Mouse (Mus musculus): ENCODE results near the gene Dock8.

The Dock8 gene

DNA sequence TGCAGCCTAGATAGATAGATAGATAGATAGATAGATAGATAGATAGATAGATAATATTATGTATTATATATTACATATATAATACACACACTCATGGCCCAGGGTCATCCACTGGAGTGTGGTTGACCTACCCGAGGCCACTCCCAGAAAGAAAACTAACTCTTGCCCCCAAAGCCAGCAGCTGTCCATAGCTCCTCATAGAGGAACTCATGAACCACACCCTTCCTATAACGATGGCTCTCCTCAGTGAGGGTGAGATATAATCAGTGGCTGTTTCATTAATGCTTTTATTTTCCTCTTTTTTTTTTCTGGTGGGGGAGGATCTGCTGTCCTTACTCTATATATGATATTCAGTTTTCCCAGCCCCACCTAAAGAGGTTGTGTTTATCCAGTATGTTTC lies 134.6 kb downstream of the Dock8 start:
- DNase-seq = no peak

DNA sequence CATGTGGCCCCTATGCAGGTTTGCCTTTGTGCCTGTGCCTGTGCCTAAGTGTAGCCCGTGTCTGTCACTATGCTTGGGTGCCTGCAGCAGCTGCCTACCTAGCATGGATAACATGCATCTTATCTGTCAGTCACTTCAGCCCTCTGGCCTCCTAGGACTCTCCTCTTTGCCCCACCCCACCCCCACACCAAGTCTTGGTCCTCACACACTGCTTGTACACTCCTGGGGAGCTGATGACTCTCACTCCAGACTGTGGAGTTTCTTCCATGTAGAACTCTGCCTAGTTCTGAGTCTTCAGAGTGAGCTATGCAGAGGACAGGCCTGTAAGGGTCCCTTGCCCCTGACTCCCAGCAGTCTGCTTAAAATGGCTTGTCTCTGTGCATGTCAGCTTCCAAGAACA lies 136.8 kb downstream of the Dock8 start:
- DNase-seq = no peak

DNA sequence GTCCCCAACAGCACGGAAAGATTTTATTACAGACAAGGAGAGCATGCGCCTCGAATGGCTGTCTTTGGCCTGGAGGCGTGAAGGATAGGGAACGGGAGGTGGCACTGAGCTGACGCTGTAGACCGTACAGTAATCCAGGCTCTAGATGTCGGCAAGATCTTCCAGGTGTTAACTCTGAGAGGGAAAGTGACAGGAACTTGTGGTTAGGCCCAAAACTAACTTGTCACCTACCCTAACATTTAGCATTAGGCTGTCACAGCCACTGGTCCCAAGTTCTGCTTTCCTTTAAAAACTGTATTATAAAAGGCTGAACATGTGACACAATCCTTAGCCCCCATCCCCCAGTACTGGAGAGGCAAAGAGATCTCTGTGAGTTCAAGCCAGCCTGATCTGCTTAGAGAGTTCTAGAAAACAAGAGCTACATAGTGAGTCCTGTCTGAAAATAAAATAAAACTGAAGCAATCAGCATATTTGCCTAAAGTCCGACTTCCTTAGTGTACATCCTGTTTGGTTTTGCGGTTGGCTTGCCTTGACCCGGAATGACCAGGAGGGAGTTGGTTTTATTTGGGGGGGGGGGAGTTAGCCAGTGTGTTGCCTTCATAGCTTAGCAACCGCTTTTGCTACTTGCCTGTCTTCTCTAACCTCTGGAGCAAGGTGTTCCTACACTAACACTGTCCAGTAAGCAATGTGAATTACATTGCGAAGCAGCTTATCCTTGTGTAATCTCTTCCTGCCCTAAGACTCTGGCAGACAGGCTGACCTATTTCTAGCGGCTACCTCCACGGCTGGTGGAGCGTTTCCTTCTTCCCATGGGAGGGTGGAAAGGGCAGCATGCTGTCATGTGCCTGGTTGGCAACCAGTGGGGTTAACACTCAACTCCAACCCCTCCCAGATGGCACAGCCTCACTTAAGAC lies 138.8 kb downstream of the Dock8 start:
- peak in 1 of 2 experiments; percentile 8 for DNase-seq

DNA sequence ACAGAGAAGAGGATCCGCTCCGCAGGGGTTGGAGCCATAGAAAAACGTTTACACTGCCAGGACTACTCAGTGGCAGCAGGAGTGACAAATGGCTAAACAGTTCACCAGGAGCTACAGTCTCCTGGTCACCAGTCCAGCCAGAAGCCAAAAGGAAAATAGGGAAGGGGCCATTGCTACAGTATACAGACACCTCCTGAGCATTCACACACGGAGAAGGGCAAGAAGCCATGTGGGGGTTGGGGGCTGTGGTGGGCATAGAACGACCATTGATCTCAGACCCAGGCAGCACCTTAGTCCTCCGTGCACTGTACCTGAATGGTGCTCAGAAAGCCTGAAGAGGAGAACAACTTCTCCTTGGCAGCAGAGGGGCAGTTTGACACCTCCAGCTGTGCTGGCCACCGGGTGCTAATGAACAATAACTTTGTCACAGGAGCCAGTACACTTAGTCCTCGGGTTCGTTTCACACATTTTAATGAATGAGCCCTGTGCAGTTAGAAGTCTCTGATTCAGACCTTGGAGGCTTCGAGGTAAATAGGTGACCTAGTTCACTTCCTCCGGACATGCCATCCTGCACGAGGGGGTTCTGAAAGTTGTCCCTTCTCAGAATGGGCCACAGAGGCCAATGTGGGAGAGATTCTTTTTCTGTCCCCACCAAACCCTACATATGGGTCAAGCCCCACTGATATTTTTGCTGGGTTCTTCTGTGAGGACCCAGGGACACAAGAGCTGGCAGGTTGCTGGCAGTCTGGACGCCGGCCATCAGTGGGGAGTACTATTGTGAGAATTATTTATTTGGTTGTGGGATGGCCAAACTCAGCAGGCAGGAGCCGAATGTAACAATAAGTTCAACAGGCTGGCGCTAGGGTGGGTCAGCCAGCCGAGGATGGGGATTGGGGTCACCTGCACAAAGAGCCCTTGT lies 145.0 kb downstream of the Dock8 start:
- DNase-seq = no peak

DNA sequence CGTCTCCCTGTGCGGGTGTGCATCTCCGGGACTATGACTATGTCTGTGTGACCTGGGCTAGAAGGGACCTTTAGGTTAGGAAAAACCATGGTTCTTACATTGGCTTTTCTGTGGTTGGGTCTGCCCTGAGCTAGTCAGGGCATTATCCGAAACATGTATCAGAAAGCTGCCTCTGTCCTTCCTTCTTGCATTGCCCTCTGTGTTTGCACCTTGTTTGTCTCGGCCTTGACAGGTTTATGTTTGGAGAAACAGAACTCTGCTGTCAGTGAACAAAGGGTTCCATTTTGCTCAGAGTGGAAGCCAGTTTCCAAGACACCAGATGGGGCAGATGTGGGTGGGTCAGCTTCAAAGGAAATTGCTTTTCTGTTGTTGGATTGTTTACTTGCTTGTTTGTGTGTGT lies 145.8 kb downstream of the Dock8 start:
- no peak for DNase-seq

DNA sequence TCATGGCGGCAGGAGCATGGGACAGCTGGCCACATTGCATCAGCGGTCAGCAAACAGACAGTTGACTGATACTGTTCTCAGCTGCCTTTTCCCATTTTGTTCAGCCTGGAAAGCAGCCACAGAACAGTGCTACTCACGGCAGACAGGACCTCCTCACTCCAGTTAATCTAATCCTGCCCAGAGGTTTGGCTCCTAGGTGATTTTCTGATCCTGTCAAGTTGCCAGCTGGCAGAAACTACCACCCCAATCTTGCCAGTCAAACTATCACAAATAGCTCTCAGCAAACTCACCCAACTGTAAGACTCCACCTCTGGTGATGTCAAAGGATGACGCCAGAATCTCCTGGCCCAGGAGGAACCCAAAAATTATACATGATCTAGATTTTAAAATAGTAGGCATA lies 146.8 kb downstream of the Dock8 start:
- DNase-seq = no peak

DNA sequence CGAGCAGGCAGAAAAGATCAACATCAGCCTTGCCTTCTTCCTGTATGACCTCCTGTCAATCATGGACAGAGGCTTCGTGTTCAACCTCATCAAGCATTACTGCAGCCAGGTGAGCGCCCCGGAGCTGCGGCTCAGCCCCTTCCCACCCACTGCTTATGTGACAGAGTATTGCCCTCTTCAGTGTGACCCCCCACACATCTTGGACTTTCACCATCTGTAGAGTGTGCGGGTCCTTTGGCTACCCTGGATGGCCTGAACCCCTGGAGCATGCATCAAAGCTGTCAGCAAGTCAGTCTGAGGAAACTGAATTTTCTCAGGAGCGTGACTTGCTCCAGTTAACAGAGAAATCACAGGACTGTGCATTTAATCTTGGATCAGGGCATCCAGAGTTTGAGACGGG lies 150.5 kb downstream of the Dock8 start:
- DNase-seq = no peak

DNA sequence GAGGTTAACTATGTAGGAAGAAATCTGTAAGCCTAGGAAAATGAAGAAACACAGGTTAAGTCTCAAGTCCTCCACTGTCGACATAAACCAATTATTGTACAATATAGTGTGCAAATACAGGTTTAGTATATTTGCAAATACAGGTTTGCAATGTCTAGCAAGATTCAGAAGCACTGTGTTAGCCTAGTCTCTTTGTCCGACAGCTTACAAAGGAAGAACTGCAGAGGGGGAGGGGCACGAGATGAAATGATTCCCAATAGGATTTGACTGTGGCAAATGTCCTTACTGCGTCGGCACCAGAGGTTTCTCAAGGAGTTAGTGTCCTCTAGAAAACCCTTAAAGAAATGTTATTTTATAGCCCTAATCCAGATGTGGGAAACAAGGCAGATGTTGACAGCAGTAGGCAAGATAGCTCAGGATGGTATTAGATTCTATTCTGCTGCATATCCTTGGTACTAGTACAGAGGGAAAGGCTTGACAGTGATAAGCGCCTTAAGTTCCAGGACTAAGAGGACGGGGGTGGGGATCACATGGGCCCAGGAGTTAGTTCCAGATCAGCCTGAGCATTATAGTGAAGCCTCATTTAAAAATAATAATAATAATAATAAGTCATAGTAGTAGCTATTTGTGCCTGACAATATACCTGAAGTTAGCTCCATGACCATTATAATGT lies 155.3 kb downstream of the Dock8 start:
- no peak for DNase-seq

DNA sequence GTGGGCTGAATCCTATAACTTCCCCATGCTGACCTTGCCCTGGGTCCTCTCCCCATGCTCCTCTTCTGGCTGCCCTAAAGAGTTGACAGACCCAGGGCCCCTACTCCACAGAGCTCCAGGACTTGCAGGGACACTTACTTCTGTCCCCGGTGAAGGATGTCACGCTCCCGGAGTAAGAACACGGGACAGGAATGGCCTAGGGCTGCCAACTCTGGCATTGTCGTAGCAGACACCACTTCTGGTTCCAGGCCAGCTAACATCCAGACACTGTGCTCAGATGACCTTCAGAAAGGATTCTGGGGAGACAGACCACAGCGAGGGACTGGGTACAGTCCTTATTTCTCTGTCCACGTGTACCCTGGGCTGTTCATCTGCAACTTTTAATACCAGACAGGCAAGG lies 155.9 kb downstream of the Dock8 start:
- DNase-seq = no peak

DNA sequence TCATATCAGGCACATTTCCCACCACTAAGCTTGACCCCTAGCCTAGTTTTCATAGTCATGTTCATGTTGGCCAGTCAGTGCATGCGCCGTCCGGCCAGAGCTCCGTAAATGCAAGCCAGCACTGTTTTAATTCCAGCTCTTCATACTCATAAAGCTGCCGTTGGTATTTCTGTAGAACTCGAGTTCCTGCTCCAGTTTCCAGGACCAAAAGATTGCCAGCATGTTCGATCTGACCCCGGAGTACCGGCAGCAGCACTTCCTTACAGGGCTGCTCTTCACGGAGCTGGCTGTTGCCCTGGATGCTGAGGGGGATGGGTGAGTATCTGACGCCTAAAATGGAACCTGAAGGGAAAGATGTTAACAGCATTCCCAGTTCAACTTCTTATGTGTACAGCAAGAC lies 156.4 kb downstream of the Dock8 start:
- DNase-seq = no peak

DNA sequence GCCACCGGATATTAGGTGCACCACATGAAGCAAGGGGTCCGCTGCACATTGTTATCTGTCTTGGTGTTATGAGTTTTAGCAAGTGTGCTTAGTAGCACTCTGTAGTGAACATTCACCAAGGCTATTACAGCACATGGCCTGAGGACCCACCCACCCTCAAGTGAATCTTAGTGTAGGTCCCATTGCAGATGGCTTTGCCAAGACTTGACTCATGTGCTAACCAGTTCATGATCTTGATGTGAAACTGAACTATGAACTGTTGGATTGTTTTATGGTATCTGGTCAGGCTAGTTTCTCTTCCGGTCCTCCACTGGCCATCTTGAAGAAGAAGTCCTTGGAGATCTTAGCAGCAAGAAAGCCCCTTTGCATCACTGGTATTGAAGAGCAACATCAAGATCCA lies 162.9 kb downstream of the Dock8 start:
- no peak for DNase-seq

DNA sequence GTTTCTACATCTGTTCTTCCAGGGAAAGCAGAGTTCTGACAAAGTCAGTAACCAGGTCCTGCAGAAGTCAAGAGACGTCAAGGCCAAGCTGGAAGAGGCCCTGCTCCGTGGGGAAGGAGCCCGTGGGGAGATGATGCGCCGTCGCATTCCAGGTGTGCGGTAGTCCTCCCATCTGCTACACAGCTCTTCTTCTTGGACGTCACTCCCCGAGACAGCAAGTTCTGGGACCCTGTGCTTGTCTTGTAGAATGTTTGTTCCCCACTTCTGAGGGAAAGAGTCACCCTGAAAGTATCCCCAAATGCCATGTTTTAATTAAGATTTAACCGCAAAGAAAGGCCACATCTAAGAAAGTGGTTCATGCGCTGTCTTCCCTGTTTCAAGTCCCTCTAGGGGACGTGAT lies 164.1 kb downstream of the Dock8 start:
- no peak for DNase-seq

DNA sequence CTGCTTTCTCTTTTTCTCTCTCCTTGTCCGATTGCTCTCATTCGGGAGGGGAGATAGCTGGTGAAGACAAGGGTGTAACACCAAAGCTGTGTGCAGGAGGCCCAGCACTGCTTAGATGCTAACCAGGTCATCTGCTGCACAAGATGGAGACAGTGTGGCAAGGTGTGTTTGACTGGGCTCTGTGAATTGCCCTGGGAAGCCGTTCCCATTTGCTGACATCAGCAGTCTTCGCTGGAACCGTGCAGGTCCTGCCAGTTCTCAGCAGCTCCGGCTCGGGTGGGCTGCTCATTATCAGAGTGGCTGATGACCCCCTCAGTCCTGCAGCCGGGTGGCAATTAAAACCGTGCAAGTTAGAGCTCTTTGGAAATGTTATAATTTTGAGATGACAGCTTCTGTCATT lies 167.1 kb downstream of the Dock8 start:
- DNase-seq = no peak

DNA sequence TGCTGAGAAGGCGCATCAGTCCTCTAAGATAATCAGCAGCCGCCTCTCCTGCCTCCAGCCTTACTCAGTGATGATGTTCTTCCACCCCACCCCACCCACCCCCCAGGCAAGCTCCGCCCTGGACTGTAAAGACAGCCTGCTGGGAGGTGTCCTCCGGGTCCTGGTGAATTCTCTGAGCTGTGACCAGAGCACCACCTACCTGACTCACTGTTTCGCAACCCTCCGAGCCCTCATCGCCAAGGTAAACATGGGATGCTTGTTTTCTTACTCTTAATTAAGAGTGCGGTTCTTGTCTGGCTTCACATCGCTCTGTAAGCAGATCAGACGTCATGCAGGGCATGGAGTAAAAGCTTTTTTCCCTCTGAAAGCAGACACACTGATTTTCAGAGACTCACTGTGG lies 172.1 kb downstream of the Dock8 start:
- no peak for DNase-seq

DNA sequence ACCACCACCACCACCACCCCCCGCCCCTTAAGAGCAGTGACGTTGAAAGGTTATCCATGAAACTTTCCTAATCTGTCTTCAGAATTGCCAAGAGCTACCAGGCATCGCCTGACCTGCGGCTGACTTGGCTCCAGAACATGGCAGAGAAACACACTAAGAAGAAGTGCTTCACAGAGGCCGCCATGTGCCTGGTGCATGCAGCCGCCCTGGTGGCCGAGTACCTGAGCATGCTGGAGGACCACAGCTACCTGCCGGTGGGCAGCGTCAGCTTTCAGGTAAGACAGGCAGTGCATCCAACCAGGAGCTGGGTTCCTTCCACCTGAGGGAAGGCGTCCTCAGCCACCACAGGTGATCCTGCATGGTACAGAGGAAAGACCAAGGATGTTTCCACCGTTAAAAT lies 177.4 kb downstream of the Dock8 start:
- no peak for DNase-seq

DNA sequence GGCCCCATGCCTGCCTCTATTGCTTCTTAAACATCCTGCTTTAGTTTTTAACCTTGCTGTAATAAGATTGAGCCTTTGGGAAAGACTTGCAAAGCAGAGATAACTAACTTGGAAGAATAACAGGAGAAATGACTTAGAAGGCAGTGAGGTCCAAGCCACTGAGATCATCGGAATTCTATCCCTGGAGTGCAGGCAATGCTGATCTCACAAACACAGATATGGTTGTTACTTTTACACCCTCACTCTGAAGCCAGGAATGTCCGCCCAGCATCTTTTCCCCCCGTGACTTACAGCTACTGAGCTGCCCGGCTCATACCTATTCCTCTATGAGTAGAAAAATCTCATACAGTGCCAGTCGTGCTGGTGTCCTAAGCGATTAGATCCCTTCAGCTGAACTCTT lies 180.7 kb downstream of the Dock8 start:
- DNase-seq = no peak

DNA sequence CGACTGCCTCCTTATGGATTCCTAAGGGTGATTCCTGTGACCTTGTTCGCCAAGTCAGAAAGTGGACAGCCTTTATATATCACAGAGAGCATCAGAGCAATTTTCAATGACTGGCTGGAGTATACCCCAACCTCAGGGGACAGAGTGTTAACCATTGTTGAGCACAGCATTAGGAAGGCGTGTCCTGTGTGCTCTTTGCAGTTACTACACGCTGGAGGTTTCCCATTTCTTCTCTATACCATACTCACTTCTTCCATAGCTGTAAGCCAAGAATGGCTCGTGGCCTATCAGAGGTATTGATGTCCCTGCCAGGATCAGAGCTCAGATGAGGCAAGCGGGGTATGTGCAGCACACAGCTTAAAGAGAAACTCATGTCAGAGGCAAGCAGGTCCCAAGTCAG lies 181.2 kb downstream of the Dock8 start:
- no peak for DNase-seq

DNA sequence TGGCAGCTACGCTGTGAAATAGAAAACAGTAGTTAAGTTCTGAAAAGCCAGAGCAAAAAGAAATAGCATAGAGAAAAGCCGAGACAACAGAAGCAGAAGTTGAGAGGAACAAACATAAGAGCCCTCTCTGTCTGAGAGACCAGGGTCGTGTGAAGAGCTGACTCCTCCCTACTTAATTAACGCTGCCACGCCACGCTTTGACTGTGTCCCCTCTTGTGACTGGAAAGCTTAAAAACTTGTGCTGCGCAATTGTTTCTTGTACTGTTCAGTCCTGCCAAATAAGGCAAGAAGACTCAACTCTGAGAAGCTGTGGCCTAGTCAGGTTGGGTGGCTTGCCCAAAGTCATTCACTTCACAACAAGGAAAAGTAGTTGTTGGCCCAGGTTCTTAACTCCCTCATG lies 184.7 kb downstream of the Dock8 start:
- DNase-seq = no peak

DNA sequence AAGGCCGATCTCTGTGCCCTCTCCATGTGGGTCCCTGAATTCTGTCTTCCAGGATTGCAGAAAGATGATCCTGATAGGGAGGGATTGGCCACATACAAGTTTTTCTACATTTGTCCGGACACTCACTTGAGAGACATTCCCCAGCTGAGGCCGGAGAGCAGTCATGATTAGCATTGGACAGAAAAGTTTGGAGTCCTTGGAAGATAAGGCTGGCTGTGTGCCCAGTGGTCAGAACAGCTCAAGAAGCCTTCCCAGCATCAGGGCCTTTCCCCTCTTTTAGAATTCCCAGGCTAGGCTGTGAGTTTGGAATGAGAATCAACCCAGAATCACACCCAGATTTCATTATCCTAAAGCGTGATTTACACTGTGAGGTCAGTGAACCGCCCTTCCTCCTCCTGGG lies 187.0 kb downstream of the Dock8 start:
- no peak for DNase-seq

DNA sequence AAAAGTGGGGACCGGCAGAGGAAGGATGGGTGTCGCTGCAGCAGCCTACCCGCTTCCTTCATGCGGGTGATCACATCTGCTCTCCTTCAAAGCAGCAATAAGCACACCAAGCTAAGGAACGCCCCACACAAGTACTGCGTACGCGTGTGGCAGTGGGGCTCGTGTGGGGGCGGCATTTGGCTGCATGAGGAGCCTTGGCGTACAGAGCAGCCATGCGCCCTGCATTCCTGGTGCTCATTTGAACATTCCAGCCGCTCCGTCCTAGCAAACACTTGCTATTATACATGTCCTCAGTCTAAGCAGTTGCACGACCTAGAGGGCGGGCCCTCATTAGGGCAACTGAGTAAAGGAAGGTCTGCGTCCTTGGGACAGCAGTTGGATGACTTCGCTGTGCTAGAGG lies 188.3 kb downstream of the Dock8 start:
- DNase-seq = no peak

DNA sequence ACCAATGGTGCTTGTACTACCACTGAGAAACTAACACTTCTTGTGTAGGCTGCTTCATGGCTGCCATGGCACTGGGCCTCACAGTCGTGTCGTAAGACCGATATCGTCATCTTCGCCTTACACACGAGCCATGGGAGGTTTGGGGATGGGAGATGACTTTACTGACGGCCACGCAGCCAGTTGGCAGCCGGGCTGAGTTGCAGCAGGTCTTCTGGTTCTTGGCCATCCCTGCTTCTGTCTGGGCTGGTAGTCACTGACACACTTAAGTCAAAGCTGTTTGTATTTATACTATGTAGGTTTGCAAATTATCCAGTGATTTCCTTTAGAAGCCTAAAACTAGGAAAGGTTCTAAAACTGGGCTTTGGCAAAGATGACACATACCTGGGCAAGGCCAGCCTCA lies 194.4 kb downstream of the Dock8 start:
- no peak for DNase-seq

DNA sequence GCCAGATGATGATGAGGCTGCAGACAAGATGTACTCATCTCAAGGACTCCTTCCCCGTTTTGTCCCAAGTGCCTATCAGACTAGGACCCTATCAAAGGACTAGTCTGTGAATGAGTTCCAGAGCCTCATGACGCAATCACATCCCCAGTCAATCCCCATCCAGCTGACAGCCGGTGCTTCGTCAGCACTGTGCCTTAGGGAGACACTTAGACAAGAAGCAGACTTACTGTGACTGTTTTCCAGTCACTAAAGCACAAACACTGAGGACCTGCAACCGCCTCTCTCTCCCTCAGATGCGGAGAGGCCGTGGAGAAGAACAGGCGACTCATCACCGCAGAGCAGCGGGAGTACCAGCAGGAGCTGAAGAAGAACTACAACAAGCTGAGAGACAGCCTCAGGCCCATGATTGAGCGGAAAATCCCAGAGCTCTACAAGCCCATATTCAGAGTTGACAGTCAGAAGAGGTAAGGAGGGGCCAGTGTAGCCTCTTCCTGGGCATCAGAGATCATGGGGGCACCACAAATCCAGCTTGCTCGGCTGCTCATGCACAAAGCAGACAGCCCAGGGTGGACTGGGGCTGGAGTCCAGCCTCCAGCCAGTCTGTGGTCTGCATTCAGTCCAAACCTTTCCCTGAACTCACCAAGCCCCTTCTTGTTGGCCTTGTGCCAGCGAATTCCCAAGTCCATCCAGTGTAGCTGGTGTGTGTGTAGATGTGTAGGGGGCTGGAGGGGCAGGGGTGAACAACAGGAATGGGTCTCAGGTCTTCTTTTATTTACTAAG lies 200.9 kb downstream of the Dock8 start:
- DNase-seq = no peak

DNA sequence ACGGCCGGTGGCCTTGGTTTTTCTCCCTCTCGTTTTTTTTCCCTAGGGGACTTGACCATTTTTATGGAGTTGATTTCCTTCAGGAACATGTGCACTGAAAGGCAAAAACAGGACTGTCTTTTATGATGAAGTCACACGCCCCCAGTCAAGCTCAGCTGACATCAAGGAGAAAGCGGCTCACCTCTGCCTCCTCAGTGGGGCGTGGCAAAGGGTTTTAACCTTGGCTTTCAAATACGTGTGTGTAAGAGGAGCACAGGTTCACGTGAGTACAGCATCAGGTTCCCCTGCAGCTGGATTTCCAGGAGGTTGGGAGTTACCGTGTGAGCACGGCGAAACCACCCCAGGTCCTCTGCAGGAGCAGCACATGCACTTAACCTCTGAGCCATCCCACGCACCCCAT lies 203.7 kb downstream of the Dock8 start:
- DNase-seq = no peak
